Comparison of ENCODE assay signal across 8 mouse cellular contexts in the genomic region with DNA sequence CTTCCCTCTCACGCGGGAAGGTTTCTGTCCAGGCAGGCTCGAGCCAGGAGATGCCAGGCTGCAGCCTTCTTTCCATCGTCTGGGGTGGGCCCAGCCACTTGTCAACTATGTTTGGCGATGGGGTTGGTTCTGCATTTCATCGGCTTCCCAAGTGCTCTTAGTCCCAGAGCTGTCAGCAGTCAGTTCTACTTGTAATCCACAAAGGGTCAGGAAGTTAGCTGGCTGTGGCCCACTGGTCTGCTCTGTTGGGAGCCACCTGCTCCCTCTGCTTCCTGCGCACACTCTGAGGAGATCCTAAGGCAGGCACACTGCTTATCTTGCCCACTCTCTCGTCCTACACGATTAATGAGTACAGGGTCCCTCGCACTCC. TPM values are rescaled to one million over a fixed set of nuclear protein-coding genes. Genes with fewer than 3 reads are reported as not detected.
DNase-seq lines count a peak whose midpoint lies in the region; ATAC-seq and TF ChIP-seq lines count a peak whose summit lies in the region.

No protein-coding gene starts in this region.

- H3K9ac ChIP-seq in kidney, postnatal 0 days (ENCODE audit: low read depth, low read length) = peak overlapping the region; percentile 79
- H3K9ac ChIP-seq in hindbrain, embryonic 13.5 days = peak overlapping the region; percentile 88
- peak overlapping the region; percentile 86 for H3K9ac ChIP-seq in midbrain, embryonic 15.5 days

- no peaks in the 10 kb centered on the region for H3K27me3 ChIP-seq in kidney, postnatal 0 days (ENCODE audit: insufficient read depth, low read length)
- H3K27me3 ChIP-seq in hindbrain, embryonic 13.5 days = no peaks in the 10 kb centered on the region
- no peaks in the 10 kb centered on the region for H3K27me3 ChIP-seq in midbrain, embryonic 15.5 days (replicated peaks)

- peaks cover 4% of the 10 kb centered on the region; the same call in 1 of the 2 replicates for H3K4me1 ChIP-seq in kidney, postnatal 0 days (replicated peaks; ENCODE audit: insufficient read depth, low read length)
- H3K4me1 ChIP-seq in bone marrow macrophage, adult 2 months (ENCODE audit: control insufficient read depth, insufficient read depth, low read length) = peaks cover 24% of the 10 kb centered on the region
- peaks cover 16% of the 10 kb centered on the region for H3K4me1 ChIP-seq in hindbrain, embryonic 13.5 days (replicated peaks)
- H3K4me1 ChIP-seq in midbrain, embryonic 15.5 days = peaks cover 13% of the 10 kb centered on the region

- ATAC-seq in kidney, postnatal 0 days (replicated peaks; ENCODE audit: low FRiP score, low read depth) = peak; percentile 50; the same call in 1 of the 2 replicates
- peak; percentile 75 for ATAC-seq in hindbrain, embryonic 13.5 days (ENCODE audit: low FRiP score)
- peak; percentile 62 for ATAC-seq in midbrain, embryonic 15.5 days (replicated peaks)

- TF ChIP-seq CTCF in kidney, postnatal 0 days (IDR thresholded peaks at IDR 0.05; ENCODE audit: low read depth) = no peak
- no peak for TF ChIP-seq CTCF in bone marrow macrophage, adult 2 months (IDR thresholded peaks at IDR 0.05; ENCODE audit: low read depth, low read length)

- 6% methylated on average over 10 of the region's 10 CpGs for WGBS in kidney, postnatal 0 days
- 6% methylated on average over 10 of the region's 10 CpGs for WGBS in hindbrain, embryonic 13.5 days
- WGBS in midbrain, embryonic 15.5 days = 6% methylated on average over 10 of the region's 10 CpGs

- H3K27ac ChIP-seq in kidney, postnatal 0 days = peak overlapping the region; percentile 95
- peak overlapping the region; percentile 83 for H3K27ac ChIP-seq in bone marrow macrophage, adult 2 months (ENCODE audit: insufficient read depth, low read depth, low read length)
- peak overlapping the region; percentile 94 for H3K27ac ChIP-seq in hindbrain, embryonic 13.5 days
- H3K27ac ChIP-seq in midbrain, embryonic 15.5 days = peak overlapping the region; percentile 95

- peak; percentile 54 for DNase-seq in kidney, postnatal 0 days (ENCODE audit: low spot score)
- no peak for DNase-seq in kidney, postnatal 4 days
- no peak for DNase-seq in adrenal gland, postnatal 14 days
- DNase-seq in urinary bladder, postnatal 36 days (ENCODE audit: low spot score in 2 of 2) = no peak
- DNase-seq in cerebellum, postnatal 14 days = no peak

- H3K36me3 ChIP-seq in kidney, postnatal 0 days (ENCODE audit: insufficient read depth, low read length) = no peaks in the 10 kb centered on the region
- H3K36me3 ChIP-seq in hindbrain, embryonic 13.5 days = no peaks in the 10 kb centered on the region
- H3K36me3 ChIP-seq in midbrain, embryonic 15.5 days (replicated peaks) = no peaks in the 10 kb centered on the region

- no peak for TF ChIP-seq POLR2A in bone marrow macrophage, adult 2 months (IDR thresholded peaks at IDR 0.05; ENCODE audit: borderline replicate concordance, low read depth, low read length)

- no peaks in the 10 kb centered on the region for H3K9me3 ChIP-seq in kidney, postnatal 0 days (replicated peaks; ENCODE audit: low read length)
- 0 out of 2 replicates have a peak, but pooled peaks cover 5% of the 10 kb centered on the region for H3K9me3 ChIP-seq in hindbrain, embryonic 13.5 days
- H3K9me3 ChIP-seq in midbrain, embryonic 15.5 days = no peaks in the 10 kb centered on the region

- peak overlapping the region; percentile 83 for H3K4me2 ChIP-seq in kidney, postnatal 0 days (ENCODE audit: low read length)
- H3K4me2 ChIP-seq in hindbrain, embryonic 13.5 days = peak overlapping the region; percentile 66
- peak overlapping the region; percentile 63 for H3K4me2 ChIP-seq in midbrain, embryonic 15.5 days

- peak overlapping the region; percentile 60 for H3K4me3 ChIP-seq in kidney, postnatal 0 days (replicated peaks; ENCODE audit: low read depth, low read length)
- H3K4me3 ChIP-seq in bone marrow macrophage, adult 2 months (ENCODE audit: insufficient read depth, low read length) = peak overlapping the region; percentile 63
- peak overlapping the region; percentile 76 for H3K4me3 ChIP-seq in hindbrain, embryonic 13.5 days
- H3K4me3 ChIP-seq in midbrain, embryonic 15.5 days = peak overlapping the region; percentile 80

RNA-seq across cellular contexts. Expression of gene Fbxl4, which starts 0.6 kb away (rescaled TPM):
- 18.2 and 18.7 TPM in 2 replicates for polyA plus RNA-seq in kidney, postnatal 0 days (2015; fragmentation: Nextera tagmentation; extraction: Ambion mirVana)
- 9.9 and 11.1 TPM in 2 replicates for polyA plus RNA-seq in bone marrow macrophage, adult 2 months (2012; ENCODE audit: insufficient read depth, insufficient read length, missing spikeins)
- polyA plus RNA-seq in hindbrain, embryonic 13.5 days (2015; fragmentation: Nextera tagmentation; extraction: Ambion mirVana) = 13.2 and 13.5 TPM in 2 replicates
- 14.0 and 15.5 TPM in 2 replicates for polyA plus RNA-seq in midbrain, embryonic 15.5 days (2015; fragmentation: Nextera tagmentation; extraction: Ambion mirVana)
- total RNA-seq in adrenal gland, postnatal 14 days (2021) = 15.6 and 18.2 TPM in 2 replicates
